Mouse (Mus musculus): ENCODE measurements around the gene Gabra6.

Gene Gabra6

GRCm38 (mm10) chr11:42320882-42321281, at the start of gene Gabra6:
Gene Gabra6, minus strand, starts transcription at chr11:42321072.
- no peak for DNase-seq (ENCODE audit: low spot score)

DNA sequence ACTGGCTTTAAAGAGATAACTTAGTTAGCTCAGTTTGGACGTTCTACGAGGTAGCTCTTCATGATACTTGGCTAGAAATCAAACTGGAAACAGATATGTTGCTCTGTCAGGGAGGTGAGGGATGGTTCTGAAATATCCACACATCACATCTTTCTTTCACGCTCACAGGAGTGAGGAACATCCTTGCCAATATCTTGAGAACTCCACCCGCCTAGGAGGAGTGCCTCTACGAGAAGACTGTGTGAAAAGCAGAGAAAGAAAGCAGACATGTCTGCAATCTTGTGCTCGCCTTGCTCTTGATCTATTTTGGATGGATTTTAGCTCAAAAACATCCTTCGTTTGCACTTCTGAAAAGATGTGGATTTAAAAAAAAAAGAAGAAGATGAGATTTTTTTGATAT, 44.7 kb upstream of the Gabra6 start:
- no peak for DNase-seq (ENCODE audit: low spot score)

GRCm38 (mm10) chr11:42332121-42332520, 11.2 kb upstream of the Gabra6 start:
- no peak for DNase-seq (ENCODE audit: low spot score)

DNA sequence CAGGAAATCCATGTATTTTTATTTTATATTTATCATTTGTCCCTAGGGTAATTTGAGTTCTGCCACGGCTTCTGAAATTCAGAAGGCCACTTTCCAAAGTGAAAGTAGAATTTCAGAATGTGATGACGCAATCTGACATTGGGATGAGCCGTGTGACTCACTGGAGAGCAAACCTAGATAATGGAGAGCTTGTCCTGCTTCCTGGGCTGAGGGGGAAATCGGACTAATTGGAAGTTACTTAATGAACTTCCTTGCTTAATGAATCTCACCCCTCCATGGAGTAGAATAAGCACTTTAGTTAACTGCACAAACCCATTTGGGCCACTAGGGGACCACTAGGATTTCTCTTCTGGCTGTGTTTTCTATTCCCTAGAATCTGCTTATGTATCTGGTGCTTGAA, 5.4 kb upstream of the Gabra6 start:
- DNase-seq (ENCODE audit: low spot score), result no peak

- no peak for DNase-seq (ENCODE audit: low spot score)
Observed at GRCm38 (mm10) chr11:42321560-42321959, 688 bp upstream of the Gabra6 start.

DNA sequence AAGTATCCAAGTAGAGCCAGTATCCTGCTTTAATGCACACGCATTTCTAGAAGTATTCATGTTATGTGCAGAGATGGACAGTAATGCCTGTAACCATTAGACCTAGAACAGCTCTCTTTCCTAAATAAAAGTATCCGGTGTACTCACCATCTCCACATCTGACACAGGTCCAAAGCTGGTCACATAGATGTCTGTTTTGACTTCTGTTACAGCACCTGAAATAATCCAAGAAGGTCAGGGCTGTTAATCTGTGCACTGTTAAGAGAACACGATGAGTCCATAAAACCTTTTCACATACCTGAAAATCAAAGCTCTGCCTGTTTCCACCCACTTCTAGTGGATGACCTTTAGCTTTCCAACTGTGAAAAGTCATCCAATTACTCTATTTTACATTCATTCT, 1.4 kb downstream of the Gabra6 start:
- no peak for DNase-seq (ENCODE audit: low spot score)

DNA sequence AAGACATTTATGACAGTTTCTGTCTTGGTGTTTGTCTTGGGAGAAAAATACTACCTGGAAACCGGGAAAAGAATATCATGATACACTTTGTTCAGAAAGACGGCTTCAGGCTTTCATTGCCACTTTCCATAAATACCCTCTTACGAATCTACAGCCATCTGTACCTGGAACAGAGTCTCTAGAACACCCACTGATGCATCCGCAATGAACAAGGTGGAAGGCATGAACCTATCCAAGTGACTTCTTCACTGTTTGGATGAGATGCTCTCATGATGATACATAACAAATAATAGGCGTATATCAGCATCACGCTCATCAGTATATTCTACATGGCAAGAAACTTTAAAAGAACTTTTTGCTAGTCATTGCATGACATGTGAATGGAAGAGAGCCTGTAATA, 1.8 kb downstream of the Gabra6 start:
- DNase-seq (ENCODE audit: low spot score), result no peak

- DNase-seq (ENCODE audit: low spot score), result no peak
Observed at GRCm38 (mm10) chr11:42317985-42318384, 2.9 kb downstream of the Gabra6 start.

DNA sequence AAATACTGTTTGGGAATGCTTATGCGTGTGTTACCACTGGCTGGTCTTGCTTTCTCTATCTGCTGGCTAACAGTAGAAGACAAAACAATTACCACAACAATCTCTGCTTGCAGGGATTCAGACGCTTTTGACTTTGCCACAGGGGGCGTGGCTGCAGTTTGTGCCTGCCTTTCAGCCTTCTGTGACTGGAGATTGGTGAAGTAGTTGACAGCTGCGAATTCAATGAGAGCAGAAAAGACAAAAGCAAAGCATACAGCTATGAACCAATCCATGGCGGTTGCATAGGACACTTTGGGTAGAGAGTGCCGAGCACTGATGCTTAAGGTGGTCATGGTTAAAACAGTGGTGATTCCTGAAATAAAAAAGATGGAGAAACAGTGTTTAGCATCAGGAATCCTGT, 6.0 kb downstream of the Gabra6 start:
- DNase-seq (ENCODE audit: low spot score), result no peak

DNA sequence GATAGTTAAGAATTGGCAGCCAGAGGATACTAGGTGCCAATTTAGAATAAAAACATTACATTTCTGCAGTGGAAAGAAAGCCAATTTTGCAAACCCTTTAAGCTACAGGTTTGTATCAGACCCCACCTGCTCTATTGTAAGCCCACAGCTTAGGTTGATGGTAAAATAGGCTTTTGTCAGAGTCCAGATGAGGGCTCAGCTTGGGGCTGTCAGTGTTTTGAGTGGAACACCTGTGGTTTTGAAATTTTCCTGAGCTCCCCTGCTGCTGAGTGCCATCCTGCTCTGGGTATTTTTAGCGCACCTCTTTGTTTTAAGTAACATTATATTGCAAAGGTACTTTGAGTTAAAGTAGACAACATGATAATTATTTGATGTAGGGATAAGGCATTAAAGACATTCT, 10.0 kb downstream of the Gabra6 start:
- no peak for DNase-seq (ENCODE audit: low spot score)

- DNase-seq (ENCODE audit: low spot score), result no peak
Observed at GRCm38 (mm10) chr11:42309086-42309485, 11.8 kb downstream of the Gabra6 start.

DNA sequence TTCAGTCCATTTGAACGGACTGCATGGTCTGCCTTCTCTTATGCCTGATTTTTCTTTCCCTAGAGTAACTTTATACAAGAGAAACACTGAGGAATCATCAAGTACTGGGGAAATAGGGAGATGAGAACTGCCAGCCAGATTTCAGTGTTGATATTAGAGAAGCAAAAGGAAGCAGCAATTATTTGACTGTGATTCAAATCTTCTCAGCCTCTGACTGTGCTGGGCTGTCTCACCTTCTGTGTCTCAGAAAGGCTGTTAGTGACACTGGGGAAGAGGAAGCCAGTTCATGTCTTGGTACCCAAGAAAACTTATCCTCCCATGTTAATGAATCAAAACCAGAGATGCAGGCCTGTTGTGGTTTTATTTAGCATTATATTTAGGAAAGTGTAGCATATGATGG, 14.8 kb downstream of the Gabra6 start:
- DNase-seq (ENCODE audit: low spot score), result no peak

GRCm38 (mm10) chr11:42258978-42259377, 61.9 kb downstream of the Gabra6 start:
- no peak for DNase-seq (ENCODE audit: low spot score)
